Comparison of ENCODE assay signal across 8 mouse cellular contexts in the genomic region with DNA sequence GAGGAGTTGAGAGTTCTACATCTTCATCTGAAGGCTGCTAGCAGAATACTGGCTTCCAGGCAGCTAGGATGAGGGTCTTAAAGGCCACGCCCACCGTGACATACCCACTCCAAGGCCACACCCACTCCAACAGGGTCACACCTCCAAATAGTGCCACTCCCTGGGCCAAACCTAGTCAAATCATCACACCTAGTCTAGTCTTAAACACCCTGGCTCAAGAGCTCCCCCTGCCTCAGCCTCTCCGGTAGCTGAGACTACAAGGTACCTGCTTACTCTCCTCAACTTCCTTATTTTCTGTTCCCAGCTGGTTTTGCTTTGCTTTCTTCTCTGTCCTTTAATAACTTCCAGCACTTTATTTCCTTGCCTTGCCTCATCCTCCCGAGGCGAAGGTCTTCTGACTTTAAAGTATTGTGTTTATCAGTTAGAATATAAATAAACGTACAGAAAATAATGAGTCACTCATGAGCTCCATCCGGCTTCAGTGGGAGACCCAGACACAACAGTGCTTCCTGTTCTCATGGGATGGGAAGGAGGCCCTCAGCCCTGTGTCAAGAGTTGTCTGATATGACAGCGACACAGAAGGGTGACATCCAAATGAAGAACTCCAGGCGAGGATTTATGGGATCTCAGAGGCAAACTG. TPM values are rescaled to one million over a fixed set of nuclear protein-coding genes. Genes with fewer than 3 reads are reported as not detected.
DNase-seq lines count a peak whose midpoint lies in the region; ATAC-seq and TF ChIP-seq lines count a peak whose summit lies in the region.

No protein-coding gene starts in this region.

- no peaks in the 10 kb centered on the region for H3K36me3 ChIP-seq in CH12.LX (replicated peaks in 1 of 2; ENCODE audit: control insufficient read depth in 1 of 2, insufficient read depth in 1 of 2, low read length in 1 of 2)
- no peaks in the 10 kb centered on the region for H3K36me3 ChIP-seq in forebrain, embryonic 16.5 days (ENCODE audit: control insufficient read depth, insufficient read depth)
- H3K36me3 ChIP-seq in liver, embryonic 15.5 days (replicated peaks), result no peaks in the 10 kb centered on the region

- intact Hi-C loops in left cerebral cortex, postnatal 25 days (cut with DNase I), result no loop called here

- peaks cover 11 to 22% of the 10 kb centered on the region in 2 experiments for H3K4me1 ChIP-seq in CH12.LX (ENCODE audit: control insufficient read depth in 1 of 2, insufficient read depth in 2 of 2)
- H3K4me1 ChIP-seq in forebrain, embryonic 16.5 days (replicated peaks; ENCODE audit: control insufficient read depth, insufficient read depth, low read length), result peaks cover 19% of the 10 kb centered on the region
- H3K4me1 ChIP-seq in liver, embryonic 15.5 days (replicated peaks), result peaks cover 20% of the 10 kb centered on the region

- H3K9ac ChIP-seq in CH12.LX (ENCODE audit: insufficient read depth, low read depth), result no peak overlapping the region
- no peak overlapping the region for H3K9ac ChIP-seq in forebrain, embryonic 16.5 days (replicated peaks; ENCODE audit: low read depth, low read length)
- no peak overlapping the region for H3K9ac ChIP-seq in liver, embryonic 15.5 days

- no peaks in the 10 kb centered on the region for H3K79me2 ChIP-seq in CH12.LX (replicated peaks; ENCODE audit: control insufficient read depth, extremely low read depth, insufficient read depth, poor library complexity, severe bottlenecking)

- H3K27me3 ChIP-seq in CH12.LX (replicated peaks), result no peaks in the 10 kb centered on the region
- H3K27me3 ChIP-seq in forebrain, embryonic 16.5 days (replicated peaks; ENCODE audit: control insufficient read depth, insufficient read depth, low read length), result no peaks in the 10 kb centered on the region
- no peaks in the 10 kb centered on the region for H3K27me3 ChIP-seq in liver, embryonic 15.5 days

- TF ChIP-seq RAD21 in CH12.LX (IDR thresholded peaks at IDR 0.05; ENCODE audit: low read depth, low read length), result peak; percentile 66

- H3K4me3 ChIP-seq in CH12.LX (replicated peaks in 1 of 3; ENCODE audit: low read depth in 2 of 3, low read length in 2 of 3, poor library complexity in 1 of 3), result no peak overlapping the region
- no peak overlapping the region for H3K4me3 ChIP-seq in forebrain, embryonic 16.5 days (replicated peaks; ENCODE audit: low read length)
- no peak overlapping the region for H3K4me3 ChIP-seq in liver, embryonic 15.5 days (replicated peaks)

- DNase-seq in heart, adult 11 months, result peak; percentile 89
- DNase-seq in heart, adult 8-10 months (ENCODE audit: low spot score), result no peak
- DNase-seq in CH12.LX (ENCODE audit: extremely low read depth), result peak; percentile 66
- peak; percentile 83 to 88 for DNase-seq in spleen, postnatal 36 days (ENCODE audit: low spot score in 2 of 2)
- no peak for DNase-seq in left cerebral cortex, postnatal 25 days (ENCODE audit: low spot score in 2 of 2)
- DNase-seq in right cerebral cortex, postnatal 36 days (ENCODE audit: low spot score in 2 of 2), result no peak

- dilution Hi-C loops in CH12.LX (cut with MboI; ENCODE audit: extremely low pct_ligation_motif_present, extremely low pct_unique_long_range_greater_than_20kb, low sequenced_read_pairs), result no loop called here

- no peak overlapping the region for H3K27ac ChIP-seq in CH12.LX (ENCODE audit: insufficient read depth, low read depth)
- H3K27ac ChIP-seq in forebrain, embryonic 16.5 days (ENCODE audit: low read length), result peak overlapping the region; percentile 87
- no peak overlapping the region; the same call in 1 of the 2 replicates for H3K27ac ChIP-seq in liver, embryonic 15.5 days (replicated peaks)

- peak in 1 of 2 experiments; percentile 71; a peak in 2 of 4 replicates for TF ChIP-seq CTCF in CH12.LX (conservative IDR thresholded peaks at IDR 0.05 in 1 of 2, IDR thresholded peaks at IDR 0.05 in 1 of 2; ENCODE audit: low read depth in 2 of 2, low read length in 2 of 2)

- in situ Hi-C loops in CH12.LX (cut with MboI; ENCODE audit: low pct_ligation_motif_present, low pct_unique_long_range_greater_than_20kb, low sequenced_read_pairs), result no loop called here

- no peak overlapping the region for H3K4me2 ChIP-seq in CH12.LX (ENCODE audit: insufficient read depth, low read depth, poor library complexity, severe bottlenecking)
- no peak overlapping the region for H3K4me2 ChIP-seq in forebrain, embryonic 16.5 days (ENCODE audit: low read length)
- H3K4me2 ChIP-seq in liver, embryonic 15.5 days, result no peak overlapping the region

- 78% methylated on average over 9 of the region's 9 CpGs for WGBS in forebrain, embryonic 16.5 days
- 10% methylated on average over 9 of the region's 9 CpGs for WGBS in liver, embryonic 15.5 days (ENCODE audit: insufficient replicate concordance)

- H3K9me3 ChIP-seq in CH12.LX (replicated peaks; ENCODE audit: low read length), result peaks cover 6% of the 10 kb centered on the region
- H3K9me3 ChIP-seq in forebrain, embryonic 16.5 days (ENCODE audit: control insufficient read depth, low read length), result no peaks in the 10 kb centered on the region
- H3K9me3 ChIP-seq in liver, embryonic 15.5 days (replicated peaks), result no peaks in the 10 kb centered on the region

- peak; percentile 13; the same call in 1 of the 2 replicates for ATAC-seq in forebrain, embryonic 16.5 days
- ATAC-seq in liver, embryonic 15.5 days (ENCODE audit: insufficient read depth), result peak; percentile 34; the same call in 1 of the 2 replicates

- no peak for TF ChIP-seq EP300 in CH12.LX (IDR thresholded peaks at IDR 0.05; ENCODE audit: low read length)

- no peak for TF ChIP-seq POLR2A in CH12.LX (IDR thresholded peaks at IDR 0.05; ENCODE audit: low read depth, low read length)

TF ChIP-seq in CH12.LX, 34 proteins besides CTCF, POLR2A, EP300 and RAD21:
- TF ChIP-seq SMC3 (IDR thresholded peaks at IDR 0.05; ENCODE audit: low read depth, low read length) (peak; percentile 76), ELF1 (IDR thresholded peaks at IDR 0.05; ENCODE audit: low read depth, low read length) (peak; percentile 49; the same call in 1 of the 2 replicates), KAT2A (IDR thresholded peaks at IDR 0.05; ENCODE audit: insufficient replicate concordance, low read length) (no peak)

RNA-seq across cellular contexts. Expression of a gene that starts 22.4 kb away (rescaled TPM):
- 10 to 100 TPM; 56.5 to 72.3 (median 68.6) TPM for total RNA-seq in heart, adult 8-10 months (2022)
- 16.7 and 17.8 TPM in 2 replicates for total RNA-seq in CH12.LX (2012; rRNA removed)
- 9.8 and 12.8 TPM in 2 replicates for total RNA-seq in CH12.LX (2014; rRNA removed)
- polyA plus RNA-seq in CH12.LX (2012; ENCODE audit: insufficient read length, low read depth), result 57.6 and 67.1 TPM in 2 replicates
- polyA plus RNA-seq in forebrain, embryonic 16.5 days (2015; fragmentation: Nextera tagmentation; extraction: Ambion mirVana), result 20.8 and 24.6 TPM in 2 replicates
- polyA plus RNA-seq in liver, embryonic 15.5 days (2015; fragmentation: Nextera tagmentation; extraction: Ambion mirVana), result 3.8 and 4.6 TPM in 2 replicates
- 10 to 100 TPM; 86.3 to 97.1 TPM for total RNA-seq in left cerebral cortex, postnatal 25 days (2021)

RNA-seq across cellular contexts. Expression of a gene that starts 30.5 kb away (rescaled TPM):
- total RNA-seq in heart, adult 8-10 months (2022), result 10 to 100 TPM in 2 of 4 experiments, 1 to 10 TPM in 2; 8.6 to 18.9 (median 10.7) TPM
- total RNA-seq in CH12.LX (2012; rRNA removed) (1.2 and 2.7 TPM in 2 replicates), CH12.LX (2014; rRNA removed) (2.5 and 3.1 TPM in 2 replicates)
- polyA plus RNA-seq in CH12.LX (2012; ENCODE audit: insufficient read length, low read depth), result 2.9 and 3.6 TPM in 2 replicates
- 119 and 122 TPM in 2 replicates for polyA plus RNA-seq in forebrain, embryonic 16.5 days (2015; fragmentation: Nextera tagmentation; extraction: Ambion mirVana)
- 13.3 and 14.0 TPM in 2 replicates for polyA plus RNA-seq in liver, embryonic 15.5 days (2015; fragmentation: Nextera tagmentation; extraction: Ambion mirVana)
- total RNA-seq in left cerebral cortex, postnatal 25 days (2021), result 10 to 100 TPM; 11.6 to 16.9 TPM

Comparison
In these comparisons a context has a peak if more than half of its experiments do, and no peak if none do; other contexts are left out.
1. DNase-seq: peak in heart, adult 11 months (single experiment), CH12.LX (single experiment) and spleen, postnatal 36 days (2 of 2); none in heart, adult 8-10 months (single experiment), left cerebral cortex, postnatal 25 days (0 of 2) and right cerebral cortex, postnatal 36 days (0 of 2).